Mouse (Mus musculus): ENCODE results near the gene Shc1. TPM values are rescaled to one million over a fixed set of nuclear protein-coding genes. Genes with fewer than 3 reads are reported as not detected.

The Shc1 gene
- total and polyA plus RNA-seq, 3 experiments, result 49.2 to 79.8 TPM; not detected in 1

GRCm38 (mm10) chr3:89378394-89379067 is 39.7 kb upstream of the Shc1 start:
- no peaks in the 10 kb centered on the region for H3K9me3 ChIP-seq (replicated peaks; ENCODE audit: insufficient read depth, low read length)
- H3K36me3 ChIP-seq (ENCODE audit: control insufficient read depth in 1 of 2, insufficient read depth in 2 of 2, low read length in 2 of 2), result peaks cover 0 to 4% of the 10 kb centered on the region in 2 experiments; a peak in 1 of 4 replicates
- no peak overlapping the region for H3K9ac ChIP-seq (ENCODE audit: control insufficient read depth, low read depth, low read length, poor library complexity, severe bottlenecking)
- no peaks in the 10 kb centered on the region for H3K79me2 ChIP-seq (ENCODE audit: control insufficient read depth, insufficient read depth, low read length, poor library complexity)
- peaks cover 0 to 9% of the 10 kb centered on the region in 2 experiments; a peak in 1 of 4 replicates for H3K4me1 ChIP-seq (ENCODE audit: control insufficient read depth in 1 of 2, insufficient read depth in 2 of 2, low read length in 2 of 2)
- peak; percentile 61 for DNase-seq (ENCODE audit: low read depth, low spot score)
- no peaks in the 10 kb centered on the region for H3K27me3 ChIP-seq (ENCODE audit: control insufficient read depth in 1 of 2, insufficient read depth in 2 of 2, low read length in 2 of 2)
- no peak overlapping the region for H3K4me3 ChIP-seq (ENCODE audit: control insufficient read depth in 1 of 2, insufficient read depth in 1 of 2, low read depth in 2 of 2, low read length in 2 of 2)
- no peak overlapping the region for H3K27ac ChIP-seq (ENCODE audit: control insufficient read depth, low read depth, low read length)
- TF ChIP-seq BHLHE40 (IDR thresholded peaks at IDR 0.05; ENCODE audit: borderline replicate concordance, low read depth, low read length), result 0 out of 2 replicates have a peak, but pooled peaks have one; percentile 18
- no peak for TF ChIP-seq GATA1 (IDR thresholded peaks at IDR 0.05; ENCODE audit: low read depth, low read length)
- no peak for TF ChIP-seq MYC (IDR thresholded peaks at IDR 0.05; ENCODE audit: low read depth, low read length)
- no peak for TF ChIP-seq NRF1 (IDR thresholded peaks at IDR 0.05; ENCODE audit: insufficient read depth, low read depth, low read length, poor library complexity, severe bottlenecking)
- 0 out of 2 replicates have a peak, but pooled peaks have one; percentile 15 for TF ChIP-seq CHD2 (IDR thresholded peaks at IDR 0.05; ENCODE audit: low read length)
- peak; percentile 31 for TF ChIP-seq RAD21 (IDR thresholded peaks at IDR 0.05; ENCODE audit: low read depth, low read length)
- TF ChIP-seq UBTF (IDR thresholded peaks at IDR 0.05; ENCODE audit: borderline replicate concordance, insufficient read depth, low read depth, low read length), result no peak
- no peak for TF ChIP-seq E2F4 (IDR thresholded peaks at IDR 0.05; ENCODE audit: borderline replicate concordance, low read depth, low read length)
- TF ChIP-seq ZC3H11A (IDR thresholded peaks at IDR 0.05; ENCODE audit: low read depth, low read length), result peak; percentile 45
- no peak for TF ChIP-seq USF2 (IDR thresholded peaks at IDR 0.05; ENCODE audit: borderline replicate concordance in 1 of 2, insufficient read depth in 1 of 2, low read depth in 1 of 2, low read length in 2 of 2)
- no peak for TF ChIP-seq ZNF384 (IDR thresholded peaks at IDR 0.05; ENCODE audit: low read depth, low read length)
- TF ChIP-seq HCFC1 (IDR thresholded peaks at IDR 0.05; ENCODE audit: low read depth, low read length), result no peak
- TF ChIP-seq ELF1 (IDR thresholded peaks at IDR 0.05; ENCODE audit: low read depth, low read length), result no peak
- no peak for TF ChIP-seq POLR2AphosphoS2 (IDR thresholded peaks at IDR 0.05; ENCODE audit: low read length)
- TF ChIP-seq ZMIZ1 (IDR thresholded peaks at IDR 0.05; ENCODE audit: low read depth, low read length), result no peak
- no peak for TF ChIP-seq ZKSCAN1 (IDR thresholded peaks at IDR 0.05; ENCODE audit: low read depth, low read length)
- TF ChIP-seq MYB (IDR thresholded peaks at IDR 0.05; ENCODE audit: low read depth, low read length), result no peak
- TF ChIP-seq TBP (IDR thresholded peaks at IDR 0.05; ENCODE audit: low read depth, low read length), result no peak
- TF ChIP-seq JUND (IDR thresholded peaks at IDR 0.05; ENCODE audit: low read depth, low read length), result no peak
- 0 out of 4 replicates have a peak, but pooled peaks of 1 of the 2 experiments have one; percentile 18 for TF ChIP-seq POLR2A (IDR thresholded peaks at IDR 0.05; ENCODE audit: control insufficient read depth in 1 of 2, insufficient read depth in 1 of 2, low read depth in 1 of 2, low read length in 2 of 2, poor library complexity in 1 of 2)
- TF ChIP-seq MEF2A (IDR thresholded peaks at IDR 0.05; ENCODE audit: extremely low read depth, insufficient replicate concordance, low read depth, low read length, poor library complexity, severe bottlenecking), result no peak
- no peak for TF ChIP-seq EP300 (IDR thresholded peaks at IDR 0.05; ENCODE audit: low read depth in 1 of 2, low read length in 2 of 2)
- no peak for TF ChIP-seq RCOR1 (IDR thresholded peaks at IDR 0.05; ENCODE audit: low read depth, low read length)
- no peak for TF ChIP-seq GABPA (IDR thresholded peaks at IDR 0.05; ENCODE audit: low read depth, low read length)
- no peak for TF ChIP-seq TCF12 (IDR thresholded peaks at IDR 0.05; ENCODE audit: low read depth, low read length)
- TF ChIP-seq MAX (IDR thresholded peaks at IDR 0.05; ENCODE audit: low read length), result no peak
- no peak for TF ChIP-seq CHD1 (IDR thresholded peaks at IDR 0.05; ENCODE audit: low read depth, low read length)
- TF ChIP-seq NELFE (IDR thresholded peaks at IDR 0.05; ENCODE audit: low read depth, low read length), result no peak
- no peak for TF ChIP-seq ETS1 (IDR thresholded peaks at IDR 0.05; ENCODE audit: low read depth, low read length)
- TF ChIP-seq USF1 (IDR thresholded peaks at IDR 0.05; ENCODE audit: low read depth, low read length), result no peak
- TF ChIP-seq MAFK (IDR thresholded peaks at IDR 0.05; ENCODE audit: borderline replicate concordance, low read depth, low read length), result no peak
- no peak for TF ChIP-seq SIN3A (IDR thresholded peaks at IDR 0.05; ENCODE audit: low read length)
- no peak for TF ChIP-seq TAL1 (IDR thresholded peaks at IDR 0.05; ENCODE audit: low read length)
- TF ChIP-seq MXI1 (IDR thresholded peaks at IDR 0.05; ENCODE audit: low read depth, low read length), result no peak
- no peak for TF ChIP-seq KAT2A (conservative IDR thresholded peaks at IDR 0.05; ENCODE audit: low read depth, low read length)
- TF ChIP-seq CTCF (IDR thresholded peaks at IDR 0.05 in 2 of 3, conservative IDR thresholded peaks at IDR 0.05 in 1 of 3; ENCODE audit: control insufficient read depth in 1 of 3, insufficient read depth in 1 of 3, low read depth in 2 of 3, low read length in 3 of 3, poor library complexity in 1 of 3, severe bottlenecking in 1 of 3), result peak; percentile 73 to 99 (median 76)

Data from MEL (cell line).